Mouse (Mus musculus) right cerebral cortex, adult 18-20 months (tissue): ENCODE data around the gene Kidins220.
A peak's percentile ranks its signal among the peaks of the same experiment; 100 is the strongest.

ENCODE experiments used
- DNase-seq: peaks from one replicate; pipeline ENCODE4 v3.0.0; 2022; ENCODE audit warnings: mixed read lengths

Gene Kidins220

DNA sequence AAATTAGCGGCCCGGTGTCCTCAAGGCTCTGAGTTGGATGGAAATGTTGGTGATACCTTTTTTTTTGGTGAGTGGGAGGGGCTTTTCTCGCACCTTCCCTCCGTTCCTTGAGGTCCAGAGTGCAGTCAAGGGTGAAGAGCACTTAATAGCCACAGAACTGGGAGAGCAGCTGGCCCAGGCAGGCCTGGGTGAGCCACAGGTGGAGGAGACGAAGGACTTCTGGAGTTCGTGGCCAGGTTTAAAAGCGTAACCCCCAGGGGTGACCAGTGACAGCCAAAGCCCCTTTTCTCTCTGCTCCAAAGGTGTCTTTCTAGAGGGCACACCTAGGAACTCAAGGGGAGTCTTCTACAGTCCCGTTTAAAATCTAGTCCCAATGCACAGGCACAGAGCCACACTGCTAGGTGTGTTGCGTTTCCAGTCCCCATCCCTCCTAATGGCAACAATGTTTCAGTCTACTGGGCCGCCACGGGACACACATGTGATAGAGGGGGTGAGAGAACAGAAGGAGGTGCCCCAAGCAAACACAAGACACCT, 118.6 kb downstream of the Kidins220 start:
- no peak for DNase-seq

DNA sequence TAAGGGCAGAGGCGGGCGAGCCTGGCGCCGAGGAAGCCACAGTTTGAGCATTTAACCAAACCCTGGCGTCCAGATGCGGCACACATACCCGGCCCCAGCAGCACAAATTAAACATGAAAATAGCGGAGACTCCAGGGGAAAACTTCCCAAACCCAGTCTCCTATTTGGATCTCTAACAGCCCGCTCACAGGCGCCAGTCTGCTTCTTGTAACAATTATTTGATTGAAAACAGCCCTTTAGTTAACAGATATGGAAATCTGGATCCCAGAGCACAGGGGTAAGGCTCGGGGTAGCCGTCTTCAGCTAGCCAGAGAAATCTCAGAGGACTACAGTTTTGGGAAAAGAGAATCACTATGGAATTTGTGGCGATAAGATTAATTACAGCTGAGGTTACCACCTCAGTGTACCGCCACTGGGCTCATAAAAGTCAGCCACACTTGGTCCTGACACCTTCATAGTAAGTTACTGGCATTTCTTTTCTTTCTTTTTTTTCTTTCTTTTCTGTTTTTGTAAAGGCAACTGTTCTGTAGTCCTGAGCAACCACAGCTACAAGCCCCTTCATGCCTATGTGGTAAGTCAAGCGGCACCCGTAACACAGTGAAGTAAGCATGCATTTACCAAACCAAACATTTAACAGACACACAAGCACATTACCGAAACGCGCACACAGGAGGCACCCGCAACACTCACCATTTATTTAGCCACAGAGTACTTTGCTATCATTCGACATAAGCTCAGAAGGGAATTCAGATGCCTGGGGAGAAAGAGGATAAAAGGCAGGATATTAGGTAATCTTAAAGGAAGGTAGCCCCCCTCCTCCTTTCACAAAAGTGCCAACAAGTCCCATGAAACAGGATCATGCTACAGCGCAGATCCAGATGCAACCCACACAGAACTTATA, 120.1 kb downstream of the Kidins220 start:
- no peak for DNase-seq

DNA sequence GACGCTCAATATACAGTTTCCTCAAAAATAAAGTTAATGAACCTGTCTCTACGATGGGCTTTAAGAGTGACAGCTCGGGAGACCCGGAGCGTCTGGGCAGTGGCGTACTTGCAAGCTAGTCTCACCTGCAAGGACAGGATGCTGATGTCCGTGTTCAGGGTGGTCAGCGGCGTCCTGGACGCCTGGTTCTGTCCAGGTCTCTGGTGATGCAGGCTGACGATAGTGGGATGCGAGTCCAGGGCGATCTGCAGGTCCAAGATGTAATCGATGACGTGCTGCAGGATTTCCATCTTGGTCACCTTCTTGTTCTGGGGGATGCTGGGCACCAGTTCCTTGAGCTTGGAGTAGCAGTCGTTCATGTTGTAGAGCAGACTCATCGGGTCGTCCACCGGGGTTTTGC, 120.8 kb downstream of the Kidins220 start:
- DNase-seq: no peak

DNA sequence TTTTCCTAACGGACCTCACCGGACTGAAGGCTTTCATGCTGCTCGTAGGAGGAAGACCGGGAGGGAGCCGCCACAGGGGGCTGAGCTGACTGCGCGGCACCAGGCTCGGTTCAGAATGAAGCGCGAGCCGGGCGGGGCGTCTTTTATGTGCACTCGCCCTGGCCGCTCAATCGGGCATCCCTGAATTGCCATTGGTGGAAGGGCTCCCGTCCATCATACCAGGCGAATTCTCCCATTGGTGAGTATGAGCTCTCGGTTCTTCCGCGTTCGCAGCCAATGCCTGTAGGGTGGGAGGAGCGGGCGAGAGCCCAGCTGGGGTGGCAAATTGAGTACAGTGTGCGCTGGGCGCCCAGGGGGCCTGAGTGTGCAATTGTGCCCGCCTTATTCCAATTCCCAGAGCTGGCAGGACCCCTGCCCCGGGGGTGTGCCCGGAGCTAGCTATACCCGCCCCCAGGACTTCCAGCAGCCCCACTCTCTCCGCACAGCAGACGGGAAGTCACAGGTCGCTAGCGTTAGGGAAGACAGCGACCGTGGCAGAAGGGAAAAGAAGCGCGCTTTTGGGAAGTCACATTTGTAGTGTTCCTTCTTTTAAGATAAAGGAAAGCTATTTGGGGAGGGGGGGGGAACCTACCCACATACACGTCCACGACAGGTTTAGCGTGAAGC, 121.4 kb downstream of the Kidins220 start:
- peak; percentile 99 for DNase-seq

DNA sequence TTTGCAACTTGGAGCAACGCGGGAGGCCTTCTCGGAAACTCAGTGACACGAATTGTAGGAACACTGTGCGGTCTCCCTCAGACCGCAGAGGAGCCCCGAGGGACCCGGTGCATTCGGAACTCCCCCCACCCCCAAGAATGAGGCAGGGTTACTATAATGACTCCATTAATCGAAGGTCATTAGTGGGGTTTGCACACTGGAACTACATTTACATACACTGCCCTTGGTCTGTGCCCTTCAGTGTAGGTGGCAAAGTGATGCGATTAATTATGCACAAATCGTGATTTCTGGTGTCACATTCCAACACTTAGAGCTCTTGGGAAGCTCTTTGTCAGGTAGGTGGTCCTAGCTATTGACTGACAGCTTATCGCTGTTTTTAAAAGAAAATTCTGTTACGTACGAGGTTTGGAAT, 121.9 kb downstream of the Kidins220 start:
- DNase-seq: no peak

DNA sequence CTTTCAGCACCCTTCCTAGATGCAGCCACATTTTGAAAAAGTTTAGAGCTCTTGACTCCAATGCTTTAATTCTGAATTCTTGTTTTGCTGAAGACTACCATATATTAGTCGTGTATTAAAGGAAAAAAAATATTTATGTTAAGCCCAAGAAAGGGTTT, 122.2 kb downstream of the Kidins220 start, which contains the start of gene Id2:
Gene Id2 (minus strand): TSS at position 89 of the 158 bp plus-strand sequence.
- DNase-seq: no peak

DNA sequence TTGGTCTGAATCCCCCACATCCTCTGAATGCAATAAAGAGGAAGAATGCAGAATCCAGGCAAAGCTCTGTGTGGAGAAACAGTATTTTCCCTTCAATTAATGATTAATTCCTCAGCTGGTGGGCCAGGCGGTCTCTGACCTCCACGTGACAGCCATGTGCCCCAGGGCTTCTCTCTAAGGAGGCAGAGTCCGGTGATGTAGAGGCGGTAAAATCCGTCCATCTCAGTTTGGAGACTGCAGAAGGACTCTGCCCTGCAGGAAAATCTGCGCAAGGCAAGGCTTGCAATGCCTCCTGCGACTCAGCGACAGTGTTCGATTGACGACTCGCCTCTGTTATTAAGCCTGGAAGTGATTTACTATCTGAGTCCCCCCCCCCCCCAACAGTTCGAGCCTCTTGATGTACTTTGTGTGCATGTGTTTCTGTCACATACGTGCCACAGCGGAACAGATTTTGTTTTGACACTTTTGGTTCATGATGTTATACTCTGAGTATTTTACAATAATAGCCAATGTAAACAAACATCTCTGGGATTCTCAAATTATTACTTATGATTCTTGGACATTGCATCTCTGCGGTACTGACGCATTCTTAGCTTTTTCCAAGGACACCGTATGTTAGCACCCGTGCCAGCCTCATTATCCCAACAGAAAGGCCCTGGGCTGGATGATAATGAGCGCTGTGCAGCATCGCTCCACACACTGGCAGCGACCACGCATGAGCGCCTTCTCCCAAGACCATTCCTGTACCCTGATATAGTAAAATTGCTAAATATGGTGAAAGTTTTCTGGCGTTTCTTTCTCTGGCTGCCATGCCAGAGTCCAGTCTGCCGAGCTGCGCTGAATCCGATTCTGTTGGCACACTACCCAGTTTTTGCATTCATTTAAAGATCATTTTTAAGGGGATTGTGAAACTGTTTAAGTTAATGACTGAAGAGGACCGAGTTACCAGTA, 122.8 kb downstream of the Kidins220 start:
- peak; percentile 54 for DNase-seq

DNA sequence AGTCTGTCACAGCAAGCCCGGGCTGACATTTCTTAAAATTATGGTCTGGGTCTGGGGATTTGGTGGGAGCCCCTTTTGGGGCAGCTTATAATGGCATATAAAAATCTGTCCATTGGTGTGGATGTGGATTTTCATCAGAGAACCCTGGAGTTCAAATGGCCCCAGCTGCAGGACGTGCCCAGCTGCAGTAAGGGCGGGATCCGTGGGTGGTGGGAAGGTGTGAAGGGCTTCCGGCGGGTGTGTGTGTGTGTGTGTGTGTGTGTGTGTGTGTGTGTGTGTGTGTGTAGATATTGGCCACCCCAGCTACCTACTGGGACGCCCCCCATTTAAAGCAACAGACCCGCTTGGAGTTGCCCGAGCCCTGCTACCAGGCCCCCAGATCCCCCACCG, 123.4 kb downstream of the Kidins220 start:
- no peak for DNase-seq

DNA sequence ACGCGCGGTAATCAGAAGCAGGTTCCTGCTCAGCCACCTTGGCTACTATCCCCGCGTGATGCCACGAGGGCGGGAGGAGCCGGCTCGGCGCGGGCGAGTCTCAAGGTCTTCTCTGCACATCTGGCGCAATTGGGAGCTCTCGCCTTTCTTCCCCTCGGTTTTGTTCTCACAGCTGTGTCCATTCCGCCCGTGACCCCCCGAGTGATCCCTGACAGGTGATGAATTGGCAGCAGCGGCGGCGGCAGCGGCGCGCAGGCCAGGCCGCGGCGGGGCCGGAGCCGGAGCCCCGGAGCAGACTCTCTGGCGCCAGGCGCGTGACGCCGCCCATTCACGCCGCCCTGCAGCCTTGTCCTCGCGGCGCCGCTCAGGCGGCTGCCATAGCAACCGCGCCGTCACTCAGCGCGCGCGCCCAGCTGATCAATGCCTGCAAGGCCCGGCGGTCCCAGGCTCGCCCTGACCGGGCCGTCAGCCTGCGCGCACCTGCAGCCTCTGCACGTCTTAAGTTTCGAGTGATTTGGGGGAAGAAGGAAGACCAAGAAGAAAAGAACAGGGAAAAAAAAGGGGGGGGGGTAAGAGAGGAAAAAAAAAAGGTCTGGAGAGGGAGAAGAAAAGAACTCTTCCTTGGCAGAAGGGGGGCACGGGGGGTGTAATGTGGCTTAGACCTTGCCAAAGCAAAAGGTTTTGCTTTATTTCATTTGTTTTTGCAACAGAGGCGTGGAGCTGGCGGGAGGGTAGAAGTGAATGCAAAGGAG, 124.0 kb downstream of the Kidins220 start:
- DNase-seq: peak; percentile 93

DNA sequence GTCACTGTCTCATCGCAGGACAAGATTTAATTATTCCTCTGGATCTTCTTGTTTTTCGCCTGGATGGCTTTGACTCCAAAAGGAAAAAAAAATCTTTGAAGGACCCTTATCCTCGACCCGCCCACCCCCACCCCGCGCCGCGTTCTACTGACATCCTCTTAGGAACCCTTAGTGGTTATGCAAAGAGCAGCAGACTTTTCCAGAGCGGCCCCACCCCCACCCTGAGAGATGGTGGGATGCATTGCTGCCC, 124.5 kb downstream of the Kidins220 start:
- DNase-seq: no peak

DNA sequence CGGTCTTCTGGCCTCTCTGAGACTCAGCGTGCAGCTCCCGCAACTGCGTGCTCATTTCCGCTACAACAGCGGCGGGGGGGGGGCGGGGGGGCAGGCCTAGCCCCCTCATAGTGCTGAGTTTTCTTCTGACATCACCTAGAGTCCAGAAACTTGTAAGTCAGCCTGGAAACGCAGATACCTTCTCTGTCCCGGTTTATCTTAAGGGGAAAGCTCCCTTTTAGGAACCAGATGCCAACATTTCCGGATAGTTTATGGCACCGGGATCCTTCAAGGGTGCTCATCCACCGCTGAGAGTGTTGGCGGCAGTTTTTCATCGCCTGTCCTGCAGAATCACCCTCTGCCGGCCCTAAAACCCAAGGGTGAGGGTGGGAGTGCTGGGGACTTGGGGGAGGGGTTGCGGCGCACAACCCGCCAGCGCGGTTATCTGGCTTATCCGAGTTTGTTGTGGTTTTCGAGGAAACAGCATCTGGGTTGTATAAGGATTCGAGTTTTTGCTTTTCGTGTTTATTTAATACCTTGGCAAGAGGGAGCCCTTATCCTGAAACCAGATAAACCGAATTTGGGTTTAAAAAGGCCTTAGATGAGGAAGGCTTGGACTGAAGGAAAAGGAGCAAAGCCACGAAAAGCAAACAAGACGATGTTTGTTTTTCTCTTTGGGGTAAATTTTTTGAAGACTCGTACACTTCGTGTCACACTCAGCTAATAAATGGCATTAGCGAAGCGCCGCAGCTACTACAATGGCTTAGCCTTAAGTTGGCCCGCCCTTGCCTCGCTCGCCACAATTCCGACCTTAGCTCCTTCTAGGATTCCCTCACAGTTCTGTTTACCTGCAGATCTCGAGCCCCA, 125.1 kb downstream of the Kidins220 start:
- no peak for DNase-seq

DNA sequence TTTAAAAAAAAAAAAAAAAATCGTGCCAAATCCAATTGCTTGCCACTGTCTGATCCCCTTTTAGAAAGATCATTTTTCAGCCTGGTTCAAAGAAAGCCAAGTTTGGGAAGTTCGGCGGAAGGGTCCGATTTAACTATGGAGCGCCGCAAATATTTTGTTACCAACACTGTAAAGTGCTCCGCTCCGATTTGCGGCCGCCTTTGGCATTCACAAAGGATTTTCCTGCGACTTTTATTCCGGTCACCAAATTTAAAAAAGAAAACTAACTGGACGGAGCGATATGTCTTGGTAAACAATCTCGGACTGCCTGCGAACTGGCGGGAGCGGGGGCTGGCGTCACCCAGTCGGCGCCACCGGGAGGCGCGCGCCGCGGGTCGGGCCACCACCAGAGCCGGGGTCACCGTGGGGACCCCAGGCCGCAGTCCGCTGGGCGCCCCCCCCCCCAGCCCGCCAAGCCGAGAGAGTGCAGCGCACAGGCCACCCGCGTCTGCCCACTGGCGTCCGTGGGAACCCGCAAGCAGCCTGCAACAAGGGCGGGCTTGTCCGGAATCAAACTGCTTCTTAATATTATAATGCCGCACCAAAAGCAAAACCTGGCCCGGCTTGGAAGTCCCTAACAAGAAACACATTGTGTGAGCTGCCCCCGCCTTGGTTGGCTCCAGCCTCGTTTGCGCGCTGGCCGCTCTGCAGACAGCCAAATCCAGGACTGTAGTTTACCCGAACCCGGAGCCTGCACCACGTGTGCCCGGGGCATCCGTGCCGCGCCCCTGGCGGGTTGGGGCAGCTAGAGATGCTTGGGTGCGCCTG, 125.9 kb downstream of the Kidins220 start:
- DNase-seq: peak; percentile 68

DNA sequence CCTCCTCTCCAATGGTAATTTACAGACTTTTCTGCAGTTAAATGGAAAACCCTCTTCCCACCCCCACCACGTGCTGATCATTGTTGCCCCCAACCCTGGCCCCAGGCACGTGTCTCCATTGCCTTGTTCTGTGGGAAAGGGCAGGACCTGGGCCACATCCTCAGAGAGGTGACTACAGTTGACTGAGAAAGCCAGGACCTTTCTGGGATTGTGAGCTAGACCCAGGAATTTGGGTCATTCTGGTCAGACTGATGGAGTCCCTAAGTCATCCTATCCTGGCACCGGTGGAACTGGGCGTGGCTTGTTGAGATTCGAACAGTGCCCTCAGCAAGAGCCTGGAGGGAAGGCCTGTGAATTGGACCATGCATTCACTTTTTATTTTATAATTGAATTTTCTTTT, 126.7 kb downstream of the Kidins220 start:
- no peak for DNase-seq

DNA sequence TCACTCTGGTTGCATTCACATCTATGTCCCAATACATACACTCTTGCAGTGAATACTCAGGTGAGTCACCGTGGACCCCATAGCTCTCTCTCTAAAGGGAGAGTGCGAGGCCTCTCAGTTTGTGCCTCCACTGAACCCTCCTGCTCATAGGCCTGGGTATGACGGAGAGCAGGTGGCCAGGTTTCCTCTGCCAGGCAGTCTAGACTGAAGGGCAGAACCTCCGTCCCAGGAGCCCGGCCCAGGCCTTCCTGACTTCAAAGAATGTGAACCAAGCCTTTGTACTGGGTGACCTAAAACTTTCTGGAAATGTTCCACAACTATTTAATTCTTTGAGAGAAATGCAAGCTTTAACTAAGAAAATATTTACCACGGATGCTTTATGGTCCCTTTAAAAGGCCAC, 129.2 kb downstream of the Kidins220 start:
- DNase-seq: no peak

DNA sequence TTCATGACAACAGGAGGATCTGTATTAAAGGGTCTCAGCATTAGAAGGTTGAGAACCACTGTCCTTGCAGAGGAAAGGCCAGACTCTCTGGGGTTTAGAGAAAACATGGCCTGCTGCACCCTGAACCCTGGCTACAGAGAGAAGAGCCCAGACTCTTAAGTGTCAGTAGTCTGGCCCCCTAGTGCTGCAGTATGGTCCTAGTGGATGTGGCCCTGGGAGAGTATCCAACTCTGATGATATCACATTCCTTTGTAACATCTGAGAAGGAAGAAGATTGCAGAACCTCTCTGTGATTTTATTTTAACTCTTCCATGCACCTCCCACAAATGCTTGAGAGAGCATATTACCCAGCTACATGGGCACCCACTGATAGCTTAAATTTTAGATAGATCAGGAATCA, 129.8 kb downstream of the Kidins220 start:
- no peak for DNase-seq

DNA sequence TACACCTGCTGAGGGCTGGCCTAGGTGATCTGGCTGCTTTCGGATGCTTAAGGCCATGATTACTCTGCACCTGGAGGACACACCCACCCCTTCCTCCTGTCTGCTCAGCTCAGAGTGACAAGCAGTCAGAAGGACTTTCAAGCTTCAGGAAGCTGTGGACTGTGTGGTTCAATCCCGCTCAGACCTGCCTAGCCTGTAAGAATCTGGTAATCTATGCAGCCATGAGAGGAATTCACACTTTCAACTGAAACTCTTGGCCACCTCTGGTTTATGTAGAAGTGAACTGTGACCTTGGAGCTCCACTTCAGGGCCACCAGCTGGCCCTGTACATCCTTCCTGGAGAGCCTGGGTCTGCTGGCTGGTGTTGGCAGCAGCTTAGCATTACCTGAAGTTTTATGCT, 134.1 kb downstream of the Kidins220 start:
- DNase-seq: no peak

DNA sequence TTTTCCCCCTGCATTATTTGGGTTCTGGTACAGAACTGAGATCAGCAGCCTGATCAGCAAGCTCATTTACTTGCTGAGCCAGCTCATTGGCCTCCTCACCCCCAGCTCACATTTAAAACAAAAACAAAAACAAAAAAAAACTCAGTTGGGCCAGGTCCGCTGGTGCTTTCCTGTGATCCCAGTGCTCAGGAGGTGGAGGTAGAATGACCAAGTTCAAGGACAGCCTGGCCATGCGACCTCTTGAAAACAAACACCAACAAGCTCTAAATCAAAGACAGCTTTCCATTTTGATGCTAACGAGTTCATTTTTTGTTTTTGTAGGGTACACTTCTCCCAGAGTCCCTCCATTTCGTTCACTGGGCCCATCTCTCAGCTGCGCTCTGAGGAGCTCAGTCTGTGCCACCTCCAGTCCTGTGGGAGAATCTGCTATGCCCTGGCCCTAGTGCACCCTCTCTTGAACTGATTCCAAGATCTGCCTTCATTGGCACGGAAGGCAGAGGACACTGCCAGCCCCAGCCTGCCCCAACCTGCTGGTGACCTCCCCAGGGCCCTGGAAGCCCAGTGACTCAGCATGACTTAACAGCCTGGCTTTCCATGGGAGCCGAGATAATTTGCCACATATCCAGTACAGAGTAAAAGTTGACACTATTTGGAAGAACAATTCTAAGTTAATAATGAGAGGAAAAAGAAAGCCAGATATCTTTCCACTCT, 135.4 kb downstream of the Kidins220 start:
- no peak for DNase-seq

DNA sequence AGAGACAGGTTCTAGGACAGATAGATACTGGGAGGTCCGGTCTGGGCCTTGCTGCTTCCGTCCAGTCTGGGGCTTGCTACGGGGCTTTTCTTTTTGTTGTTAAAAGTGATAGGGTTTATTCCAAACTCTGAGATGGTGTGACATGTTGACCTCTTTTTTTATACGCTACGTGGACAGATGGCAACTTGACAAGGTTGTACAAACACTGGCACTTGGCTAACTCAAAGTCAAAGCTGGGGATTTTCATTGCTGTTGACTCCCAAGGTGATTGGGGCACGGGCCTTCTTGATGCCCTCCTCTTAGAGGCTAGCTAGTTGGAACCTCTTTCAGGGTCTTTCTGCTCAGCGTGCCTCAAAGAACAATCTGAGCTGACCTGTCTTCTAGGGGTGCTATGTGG, 136.0 kb downstream of the Kidins220 start:
- no peak for DNase-seq
